Mouse (Mus musculus) lung, postnatal 14 days (tissue): ENCODE data around the gene Ntrk1.
A peak's percentile ranks its signal among the peaks of the same experiment; 100 is the strongest.

Experiments used
- DNase-seq: peaks from one replicate; pipeline ENCODE4 v3.0.0; 2021

Gene Ntrk1

GRCm38 (mm10) chr3:87785156-87785555 lies 9.8 kb downstream of the Ntrk1 start:
- DNase-seq = no peak

- DNase-seq = no peak
These were observed 11.5 kb downstream of the Ntrk1 start for GRCm38 (mm10) chr3:87783282-87784023.

GRCm38 (mm10) chr3:87779086-87779485 lies 15.9 kb downstream of the Ntrk1 start:
- DNase-seq = no peak

- DNase-seq = no peak
These were observed 16.7 kb downstream of the Ntrk1 start for GRCm38 (mm10) chr3:87778283-87778682.

- no peak for DNase-seq
These were observed 23.9 kb downstream of the Ntrk1 start for GRCm38 (mm10) chr3:87771088-87771487.

- DNase-seq = peak; percentile 59
These were observed 24.7 kb downstream of the Ntrk1 start for GRCm38 (mm10) chr3:87770280-87770679.

GRCm38 (mm10) chr3:87769506-87769905 lies 25.5 kb downstream of the Ntrk1 start:
- DNase-seq = no peak

- DNase-seq = peak; percentile 90
These were observed 26.1 kb downstream of the Ntrk1 start for GRCm38 (mm10) chr3:87768844-87769243.

- no peak for DNase-seq
These were observed 26.5 kb downstream of the Ntrk1 start for GRCm38 (mm10) chr3:87768431-87768830.

GRCm38 (mm10) chr3:87767764-87768163 lies 27.2 kb downstream of the Ntrk1 start:
- DNase-seq = peak; percentile 39

GRCm38 (mm10) chr3:87766284-87766667 lies 28.7 kb downstream of the Ntrk1 start:
- DNase-seq = no peak

GRCm38 (mm10) chr3:87765631-87766283 lies 29.2 kb downstream of the Ntrk1 start:
- no peak for DNase-seq

GRCm38 (mm10) chr3:87765091-87765490 lies 29.9 kb downstream of the Ntrk1 start:
- peak; percentile 67 for DNase-seq

- peak; percentile 34 for DNase-seq
These were observed 30.5 kb downstream of the Ntrk1 start for GRCm38 (mm10) chr3:87764506-87764905.

GRCm38 (mm10) chr3:87763683-87764289 lies 31.2 kb downstream of the Ntrk1 start:
- DNase-seq = peak; percentile 76

- DNase-seq = no peak
These were observed 31.8 kb downstream of the Ntrk1 start for GRCm38 (mm10) chr3:87763202-87763601.

GRCm38 (mm10) chr3:87761408-87762375 lies 33.3 kb downstream of the Ntrk1 start:
- no peak for DNase-seq

GRCm38 (mm10) chr3:87758641-87759040 lies 36.3 kb downstream of the Ntrk1 start:
- no peak for DNase-seq

- no peak for DNase-seq
These were observed 38.5 kb downstream of the Ntrk1 start for GRCm38 (mm10) chr3:87756488-87756887.

GRCm38 (mm10) chr3:87755964-87756363 lies 39.0 kb downstream of the Ntrk1 start:
- peak; percentile 92 for DNase-seq

- DNase-seq = no peak
These were observed 41.1 kb downstream of the Ntrk1 start for GRCm38 (mm10) chr3:87753829-87754228.

GRCm38 (mm10) chr3:87752567-87752966 lies 42.4 kb downstream of the Ntrk1 start:
- no peak for DNase-seq

GRCm38 (mm10) chr3:87749977-87750376 lies 45.0 kb downstream of the Ntrk1 start:
- no peak for DNase-seq
